Mouse (Mus musculus): Measurements from ENCODE around the gene Met. TPM values are rescaled to one million over a fixed set of nuclear protein-coding genes. Genes with fewer than 3 reads are reported as not detected.

The Met gene
- polyA plus RNA-seq, 1 experiment from 2014 or later = 1.9 TPM

Other genes starting within 250 kb of the Met start
- gene Cav2, start 182.6 kb upstream of the Met start, polyA plus RNA-seq (2014; fragmentation: Nextera tagmentation; extraction: Ambion mirVana) = 7.3 and 8.4 TPM in 2 replicates
- gene Cav1, start 157.5 kb upstream of the Met start, polyA plus RNA-seq (2014; fragmentation: Nextera tagmentation; extraction: Ambion mirVana) = 11.6 and 15.4 TPM in 2 replicates
- gene Capza2, start 172.4 kb downstream of the Met start, polyA plus RNA-seq (2014; fragmentation: Nextera tagmentation; extraction: Ambion mirVana) = 268 and 275 TPM in 2 replicates
- 43.1 and 52.1 TPM in 2 replicates for gene St7, start 229.1 kb downstream of the Met start, polyA plus RNA-seq (2014; fragmentation: Nextera tagmentation; extraction: Ambion mirVana)